Mouse (Mus musculus) T-helper 2 cell (primary cell): Measurements from ENCODE around the gene 1700019N19Rik.

Experiments used
- in situ Hi-C: fragments of 300-600 bp; cut with MboI, MseI; formaldehyde crosslinking; loops from one replicate; pipeline ENCODE4 v1.15.1; 2025; ENCODE audit warnings: high pct_unique_total_duplicates

Gene 1700019N19Rik

GRCm38 (mm10) chr19:58794284-58794683 lies at the start of gene 1700019N19Rik:
Gene 1700019N19Rik (minus strand): TSS chr19:58794461.
- in situ Hi-C loops, result no loop called here

- in situ Hi-C loops, result no loop called here
Measured at GRCm38 (mm10) chr19:58843606-58844005, 49.3 kb upstream of the 1700019N19Rik start.

- in situ Hi-C loops, result no loop called here
Measured at GRCm38 (mm10) chr19:58840721-58841271, 46.5 kb upstream of the 1700019N19Rik start.

GRCm38 (mm10) chr19:58839806-58840205 lies 45.5 kb upstream of the 1700019N19Rik start:
- in situ Hi-C loops, result no loop called here

- in situ Hi-C loops, result no loop called here
Measured at GRCm38 (mm10) chr19:58839345-58839744, 45.1 kb upstream of the 1700019N19Rik start.

GRCm38 (mm10) chr19:58838706-58839105 lies 44.4 kb upstream of the 1700019N19Rik start:
- in situ Hi-C loops, result no loop called here

- in situ Hi-C loops, result no loop called here
Measured at GRCm38 (mm10) chr19:58833639-58834180, 39.4 kb upstream of the 1700019N19Rik start.

- in situ Hi-C loops, result no loop called here
Measured at GRCm38 (mm10) chr19:58832988-58833387, 38.7 kb upstream of the 1700019N19Rik start.

GRCm38 (mm10) chr19:58831280-58831922 lies 37.1 kb upstream of the 1700019N19Rik start:
- in situ Hi-C loops, result no loop called here

- in situ Hi-C loops, result no loop called here
Measured at GRCm38 (mm10) chr19:58830182-58830581, 35.9 kb upstream of the 1700019N19Rik start.

GRCm38 (mm10) chr19:58829575-58829974 lies 35.3 kb upstream of the 1700019N19Rik start:
- in situ Hi-C loops, result no loop called here

GRCm38 (mm10) chr19:58827656-58828055 lies 33.4 kb upstream of the 1700019N19Rik start:
- in situ Hi-C loops, result no loop called here

- in situ Hi-C loops, result no loop called here
Measured at GRCm38 (mm10) chr19:58824316-58824715, 30.1 kb upstream of the 1700019N19Rik start.

- in situ Hi-C loops, result no loop called here
Measured at GRCm38 (mm10) chr19:58823301-58823700, 29.0 kb upstream of the 1700019N19Rik start.

GRCm38 (mm10) chr19:58822454-58823200 lies 28.4 kb upstream of the 1700019N19Rik start:
- in situ Hi-C loops, result no loop called here

- in situ Hi-C loops, result no loop called here
Measured at GRCm38 (mm10) chr19:58818571-58819415, 24.5 kb upstream of the 1700019N19Rik start.

- in situ Hi-C loops, result no loop called here
Measured at GRCm38 (mm10) chr19:58817398-58817797, 23.1 kb upstream of the 1700019N19Rik start.

- in situ Hi-C loops, result no loop called here
Measured at GRCm38 (mm10) chr19:58816453-58817041, 22.3 kb upstream of the 1700019N19Rik start.

GRCm38 (mm10) chr19:58815179-58815922 lies 21.1 kb upstream of the 1700019N19Rik start:
- in situ Hi-C loops, result no loop called here

- in situ Hi-C loops, result no loop called here
Measured at GRCm38 (mm10) chr19:58810536-58810935, 16.3 kb upstream of the 1700019N19Rik start.
